Mouse (Mus musculus) heart, embryonic 13.5 days (tissue): Measurements from ENCODE around the gene Med31. TPM values are rescaled to one million over a fixed set of nuclear protein-coding genes. Genes with fewer than 3 reads are reported as not detected.

Experiments used
- ATAC-seq: fragments of 200-750 bp; cut with Nextera tagmentation; 2 replicates; pipeline ENCODE4 v1.8.0; 2017; ENCODE audit warnings: moderate TSS enrichment; ENCODE audit not compliant: insufficient number of reproducible peaks, low FRiP score, low TSS enrichment; ENCODE audit errors: extremely low read depth
- H3K27ac ChIP-seq: fragments of 300-500 bp; sonication (generic); replicated peaks from 2 replicates; pipeline ENCODE4 v1.5.1; 2015; ENCODE audit warnings: moderate library complexity, mild to moderate bottlenecking, inconsistent platforms
- H3K27me3 ChIP-seq: fragments of 300-500 bp; sonication (generic); replicated peaks from 2 replicates; pipeline ENCODE4 v1.6.1; 2015; ENCODE audit warnings: mild to moderate bottlenecking, inconsistent platforms
- H3K36me3 ChIP-seq: fragments of 300-500 bp; sonication (generic); 2 replicates; pipeline ENCODE4 v1.6.1; 2015; ENCODE audit warnings: mild to moderate bottlenecking, inconsistent platforms
- H3K4me1 ChIP-seq: fragments of 300-500 bp; sonication (generic); 2 replicates; pipeline ENCODE4 v1.6.1; 2015; ENCODE audit warnings: inconsistent platforms
- H3K4me2 ChIP-seq: fragments of 300-500 bp; sonication (generic); 2 replicates; pipeline ENCODE4 v1.6.1; 2015; ENCODE audit warnings: inconsistent platforms, mild to moderate bottlenecking, moderate library complexity
- H3K4me3 ChIP-seq: fragments of 300-500 bp; sonication (generic); 2 replicates; pipeline ENCODE4 v1.5.1; 2015; ENCODE audit warnings: moderate library complexity, mild to moderate bottlenecking, inconsistent platforms
- H3K9ac ChIP-seq: fragments of 300-500 bp; sonication (generic); 2 replicates; pipeline ENCODE4 v1.6.1; 2015; ENCODE audit warnings: inconsistent platforms, mild to moderate bottlenecking, moderate library complexity
- H3K9me3 ChIP-seq: fragments of 300-500 bp; sonication (generic); 2 replicates; pipeline ENCODE4 v1.6.1; 2016; ENCODE audit warnings: inconsistent platforms
- WGBS: fragments of 180-500 bp; shearing (Covaris S2); methylation state at CpG from one replicate; pipeline ENCODE4 v1.1.7; 2015; ENCODE audit warnings: mixed read lengths; 5-methylcytosine and 5-hydroxymethylcytosine counted together
- polyA plus RNA-seq: library from polyadenylated mRNA; unstranded; fragments of >200 nt; fragmentation: Nextera tagmentation; extraction: Ambion mirVana; gene quantifications from 2 replicates; pipeline ENCODE4 v1.2.1, GENCODE M21; 2015

Gene Med31
- polyA plus RNA-seq = 28.3 and 31.7 TPM in 2 replicates

GRCm38 (mm10) chr11:72215410-72215797, at the start of gene Med31:
TSS of gene Med31 (minus strand) at chr11:72215592.
- H3K4me3 ChIP-seq = peak within 1 kb of the TSS; percentile 88
- H3K36me3 ChIP-seq = peaks cover 28% of the 10 kb centered on the region
- peak within 1 kb of the TSS; percentile 76 for H3K27ac ChIP-seq
- H3K4me1 ChIP-seq = peaks cover 11% of the 10 kb centered on the region; the same call in 1 of the 2 replicates
- H3K9me3 ChIP-seq = no peaks in the 10 kb centered on the region
- H3K4me2 ChIP-seq = peak within 1 kb of the TSS; percentile 98
- ATAC-seq = peak; percentile 64
- H3K9ac ChIP-seq = peak within 1 kb of the TSS; percentile 91
- no peaks in the 10 kb centered on the region for H3K27me3 ChIP-seq
- 2% methylated on average over 29 of the region's 29 CpGs for WGBS

DNA sequence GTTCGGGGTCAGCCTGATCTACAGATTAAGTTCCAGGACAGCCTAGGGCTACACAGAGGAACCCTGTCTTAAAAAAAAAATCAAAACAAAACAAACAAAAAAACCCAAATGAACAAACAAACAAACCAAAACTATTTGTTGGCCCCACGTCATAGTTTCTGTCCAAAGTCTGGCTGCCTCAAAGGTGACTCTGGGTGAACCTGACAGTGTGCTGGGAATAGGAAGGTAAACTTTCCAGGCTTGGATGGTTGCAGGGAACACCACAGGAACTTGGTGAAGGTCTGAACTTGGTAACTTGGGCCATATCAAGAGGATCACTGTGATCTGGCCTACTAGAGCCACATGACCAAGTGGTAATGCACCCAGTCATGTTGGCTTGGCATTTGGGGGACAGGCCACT, 41.0 kb upstream of the Med31 start:
- no peaks in the 10 kb centered on the region for H3K4me1 ChIP-seq
- H3K36me3 ChIP-seq = no peaks in the 10 kb centered on the region
- no peak overlapping the region for H3K4me2 ChIP-seq
- H3K27me3 ChIP-seq = peaks cover 31% of the 10 kb centered on the region
- ATAC-seq = no peak
- WGBS = 54% methylated on average over 2 of the region's 2 CpGs
- H3K9me3 ChIP-seq = no peaks in the 10 kb centered on the region
- no peak overlapping the region for H3K9ac ChIP-seq
- no peak overlapping the region for H3K27ac ChIP-seq
- H3K4me3 ChIP-seq = no peak overlapping the region

DNA sequence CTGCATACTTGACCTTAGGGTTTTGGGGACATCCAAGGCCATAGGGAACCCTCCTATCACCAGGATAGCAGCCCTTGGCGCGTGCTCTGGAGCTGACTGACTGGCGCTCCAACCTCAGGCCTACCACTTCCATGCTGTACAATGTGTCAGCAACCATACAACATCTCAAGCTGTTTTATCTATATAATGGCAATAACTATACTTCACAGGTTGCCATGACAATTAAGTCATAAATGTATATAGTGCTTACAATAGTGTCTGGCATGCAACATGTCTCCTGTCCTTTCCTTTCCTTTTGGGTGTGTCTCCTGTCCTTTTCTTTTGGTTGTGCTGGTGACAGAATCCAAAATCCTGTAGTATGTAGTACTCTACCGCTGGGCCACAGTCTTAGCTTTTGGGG, 40.2 kb upstream of the Med31 start:
- Histone ChIP-seq H3K36me3 (no peaks in the 10 kb centered on the region), H3K4me2 (no peak overlapping the region), H3K4me3 (no peak overlapping the region), H3K4me1 (no peaks in the 10 kb centered on the region), H3K27ac (no peak overlapping the region), H3K9ac (no peak overlapping the region), H3K9me3 (no peaks in the 10 kb centered on the region), H3K27me3 (peaks cover 35% of the 10 kb centered on the region)
- 84% methylated on average over 4 of the region's 4 CpGs for WGBS
- ATAC-seq = no peak

- H3K9ac ChIP-seq = no peak overlapping the region
- no peak for ATAC-seq
- no peaks in the 10 kb centered on the region for H3K4me1 ChIP-seq
- no peak overlapping the region for H3K4me2 ChIP-seq
- H3K36me3 ChIP-seq = no peaks in the 10 kb centered on the region
- peaks cover 29% of the 10 kb centered on the region for H3K27me3 ChIP-seq
- no peaks in the 10 kb centered on the region for H3K9me3 ChIP-seq
- no peak overlapping the region for H3K27ac ChIP-seq
- no peak overlapping the region for H3K4me3 ChIP-seq
- WGBS = 69% methylated on average over 8 of the region's 8 CpGs
Observed at GRCm38 (mm10) chr11:72245196-72245753, 29.9 kb upstream of the Med31 start.

DNA sequence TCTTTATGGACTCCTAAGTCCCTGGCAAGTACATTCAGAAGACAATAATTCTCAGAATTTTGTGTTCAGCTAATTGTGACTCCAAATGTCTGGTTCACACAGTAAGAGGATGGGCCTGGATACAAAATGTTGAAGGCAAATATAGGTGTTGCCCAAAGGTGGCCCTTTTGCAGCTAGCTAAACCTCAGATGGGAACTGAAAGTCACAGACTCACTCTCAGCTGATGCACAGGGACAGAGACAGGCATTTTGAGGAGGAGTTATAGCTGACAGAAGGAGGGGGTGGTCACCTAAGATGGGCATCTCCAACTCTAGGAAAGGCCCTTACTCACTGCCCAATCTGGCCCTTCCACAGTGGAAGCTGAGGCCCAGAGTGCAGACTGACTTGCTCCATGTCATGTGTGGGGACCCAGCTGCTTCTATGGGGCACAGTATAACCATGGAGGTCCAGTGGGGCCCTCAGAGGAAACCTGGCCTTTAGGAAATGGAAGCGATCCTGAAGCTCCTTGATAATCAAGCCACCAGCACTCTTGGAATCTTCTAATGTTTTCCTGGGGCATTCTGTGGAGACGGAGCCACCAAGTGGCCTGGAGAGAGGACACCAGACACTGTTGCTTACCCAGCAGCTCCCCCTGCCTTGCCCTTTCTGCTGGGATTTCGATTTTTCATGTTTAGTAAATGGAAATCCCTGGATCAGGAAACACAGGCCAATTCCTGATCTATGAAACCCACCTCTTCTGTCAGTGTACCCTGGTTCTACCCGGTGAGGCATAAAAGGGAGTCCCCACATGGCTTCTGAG, 24.9 kb upstream of the Med31 start:
- H3K9ac ChIP-seq = no peak overlapping the region
- H3K27me3 ChIP-seq = no peaks in the 10 kb centered on the region; the same call in 1 of the 2 replicates
- ATAC-seq = no peak
- no peak overlapping the region for H3K4me3 ChIP-seq
- H3K4me1 ChIP-seq = no peaks in the 10 kb centered on the region
- WGBS = 50% methylated on average over 4 of the region's 4 CpGs
- no peak overlapping the region for H3K4me2 ChIP-seq
- no peaks in the 10 kb centered on the region for H3K9me3 ChIP-seq
- no peaks in the 10 kb centered on the region for H3K36me3 ChIP-seq
- no peak overlapping the region for H3K27ac ChIP-seq

DNA sequence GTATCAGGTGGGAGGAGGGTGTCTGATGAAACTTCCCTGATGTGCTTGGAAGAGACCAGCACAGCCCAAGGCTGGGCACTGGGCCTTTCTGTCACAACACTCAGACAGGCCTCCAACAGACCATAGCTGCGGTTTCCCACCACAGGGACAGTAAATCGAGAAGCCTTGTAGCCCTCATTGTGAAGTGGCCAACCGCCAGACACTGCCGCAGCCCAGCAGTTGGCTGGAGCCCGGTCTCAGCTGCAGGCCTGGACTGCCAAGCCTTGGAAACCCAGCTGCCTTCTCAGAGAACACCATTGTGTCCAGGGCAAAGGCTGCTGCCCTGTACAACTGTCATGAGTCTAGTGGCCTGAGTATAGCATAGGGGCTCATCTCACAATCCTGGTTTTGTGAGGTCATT, 18.6 kb upstream of the Med31 start:
- H3K36me3 ChIP-seq = no peaks in the 10 kb centered on the region
- peaks cover 14% of the 10 kb centered on the region for H3K27me3 ChIP-seq
- H3K4me1 ChIP-seq = no peaks in the 10 kb centered on the region
- H3K9me3 ChIP-seq = no peaks in the 10 kb centered on the region
- H3K27ac ChIP-seq = no peak overlapping the region
- WGBS = 58% methylated on average over 5 of the region's 5 CpGs
- no peak overlapping the region for H3K9ac ChIP-seq
- H3K4me3 ChIP-seq = no peak overlapping the region
- no peak overlapping the region for H3K4me2 ChIP-seq
- ATAC-seq = no peak

- H3K27ac ChIP-seq = no peak overlapping the region
- no peak overlapping the region for H3K9ac ChIP-seq
- no peak overlapping the region for H3K4me2 ChIP-seq
- H3K9me3 ChIP-seq = no peaks in the 10 kb centered on the region
- no peaks in the 10 kb centered on the region for H3K4me1 ChIP-seq
- no peak for ATAC-seq
- no peaks in the 10 kb centered on the region for H3K36me3 ChIP-seq
- H3K27me3 ChIP-seq = peaks cover 22% of the 10 kb centered on the region
- H3K4me3 ChIP-seq = no peak overlapping the region
- WGBS = 50% methylated on average over 1 of the region's 1 CpGs
Observed at GRCm38 (mm10) chr11:72232991-72233390, 17.6 kb upstream of the Med31 start.

DNA sequence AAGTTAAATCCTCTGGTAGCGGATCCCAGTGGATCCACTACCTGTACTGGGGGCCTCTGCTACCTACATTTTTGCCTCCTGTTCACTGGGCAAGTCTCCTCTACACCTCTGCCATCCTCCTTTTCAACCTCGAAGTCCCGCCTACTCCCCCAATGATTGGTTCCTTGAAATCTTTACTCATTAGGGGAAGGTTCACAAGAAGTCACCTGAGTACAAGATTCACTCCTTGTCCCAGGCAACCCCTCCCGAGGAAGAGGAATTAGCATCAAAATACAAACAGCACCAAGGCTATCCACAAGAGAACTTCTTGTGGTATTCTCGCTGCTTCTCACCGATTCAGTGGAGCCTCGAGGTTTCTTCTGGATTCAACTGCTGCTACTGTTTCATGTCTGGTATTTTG, 16.7 kb upstream of the Med31 start:
- 71% methylated on average over 7 of the region's 7 CpGs for WGBS
- no peak overlapping the region for H3K9ac ChIP-seq
- no peaks in the 10 kb centered on the region for H3K4me1 ChIP-seq
- H3K27ac ChIP-seq = no peak overlapping the region
- no peaks in the 10 kb centered on the region for H3K9me3 ChIP-seq
- no peaks in the 10 kb centered on the region for H3K36me3 ChIP-seq
- no peak overlapping the region for H3K4me2 ChIP-seq
- no peak overlapping the region for H3K4me3 ChIP-seq
- no peak for ATAC-seq
- H3K27me3 ChIP-seq = peaks cover 30% of the 10 kb centered on the region

DNA sequence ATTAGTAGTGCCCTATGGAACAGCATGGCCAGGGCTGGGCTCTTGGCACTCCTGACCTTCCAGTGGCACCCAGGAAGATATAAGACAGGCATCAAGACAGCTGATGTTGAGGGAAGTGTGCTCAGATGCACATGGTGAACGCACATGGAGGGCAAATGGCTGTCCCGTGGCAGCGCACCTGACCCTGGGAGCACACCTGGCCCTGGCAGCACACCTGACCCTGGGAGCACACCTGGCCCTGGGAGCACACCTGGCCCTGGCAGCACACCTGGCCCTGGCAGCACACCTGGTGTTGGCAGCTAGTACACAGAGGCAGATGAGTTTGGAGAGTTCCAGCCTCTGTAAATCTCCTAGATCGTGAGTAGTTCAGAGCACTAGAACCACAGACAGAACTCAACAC, 13.1 kb upstream of the Med31 start:
- peaks cover 25% of the 10 kb centered on the region; the same call in 1 of the 2 replicates for H3K27me3 ChIP-seq
- ATAC-seq = no peak

DNA sequence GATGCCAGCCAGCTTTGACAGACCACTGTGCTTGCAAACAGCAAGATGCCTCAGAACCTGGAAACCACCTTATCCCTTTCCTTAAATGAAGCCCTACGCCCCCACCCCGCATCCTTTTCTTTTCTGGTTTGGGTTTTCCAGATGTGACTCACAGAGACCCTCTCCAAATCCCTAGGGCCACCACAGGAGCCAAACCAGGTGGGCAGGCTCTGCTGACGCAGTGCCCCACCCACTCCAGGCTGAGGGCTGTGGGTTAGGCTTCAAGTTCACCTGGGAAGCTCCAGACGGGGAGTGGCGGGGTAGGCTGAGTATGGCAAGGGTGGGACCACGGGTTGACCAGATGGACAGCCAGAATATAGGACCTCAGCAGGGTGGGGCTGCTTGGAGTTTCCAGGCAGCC, 11.5 kb upstream of the Med31 start:
- H3K4me1 ChIP-seq = peaks cover 4% of the 10 kb centered on the region
- H3K9me3 ChIP-seq = no peaks in the 10 kb centered on the region
- no peak overlapping the region for H3K4me3 ChIP-seq
- no peak overlapping the region for H3K4me2 ChIP-seq
- ATAC-seq = no peak
- 73% methylated on average over 6 of the region's 6 CpGs for WGBS
- H3K9ac ChIP-seq = no peak overlapping the region
- no peak overlapping the region for H3K27ac ChIP-seq
- H3K27me3 ChIP-seq = peaks cover 25% of the 10 kb centered on the region; the same call in 1 of the 2 replicates
- no peaks in the 10 kb centered on the region for H3K36me3 ChIP-seq

More for the DNA sequence above, 13.1 kb upstream of the Med31 start:
- H3K4me2 ChIP-seq = no peak overlapping the region
- no peak overlapping the region for H3K27ac ChIP-seq
- peaks cover 4% of the 10 kb centered on the region for H3K4me1 ChIP-seq
- no peak overlapping the region for H3K4me3 ChIP-seq
- no peaks in the 10 kb centered on the region for H3K9me3 ChIP-seq
- 83% methylated on average over 4 of the region's 4 CpGs for WGBS
- no peak overlapping the region for H3K9ac ChIP-seq
- no peaks in the 10 kb centered on the region for H3K36me3 ChIP-seq

DNA sequence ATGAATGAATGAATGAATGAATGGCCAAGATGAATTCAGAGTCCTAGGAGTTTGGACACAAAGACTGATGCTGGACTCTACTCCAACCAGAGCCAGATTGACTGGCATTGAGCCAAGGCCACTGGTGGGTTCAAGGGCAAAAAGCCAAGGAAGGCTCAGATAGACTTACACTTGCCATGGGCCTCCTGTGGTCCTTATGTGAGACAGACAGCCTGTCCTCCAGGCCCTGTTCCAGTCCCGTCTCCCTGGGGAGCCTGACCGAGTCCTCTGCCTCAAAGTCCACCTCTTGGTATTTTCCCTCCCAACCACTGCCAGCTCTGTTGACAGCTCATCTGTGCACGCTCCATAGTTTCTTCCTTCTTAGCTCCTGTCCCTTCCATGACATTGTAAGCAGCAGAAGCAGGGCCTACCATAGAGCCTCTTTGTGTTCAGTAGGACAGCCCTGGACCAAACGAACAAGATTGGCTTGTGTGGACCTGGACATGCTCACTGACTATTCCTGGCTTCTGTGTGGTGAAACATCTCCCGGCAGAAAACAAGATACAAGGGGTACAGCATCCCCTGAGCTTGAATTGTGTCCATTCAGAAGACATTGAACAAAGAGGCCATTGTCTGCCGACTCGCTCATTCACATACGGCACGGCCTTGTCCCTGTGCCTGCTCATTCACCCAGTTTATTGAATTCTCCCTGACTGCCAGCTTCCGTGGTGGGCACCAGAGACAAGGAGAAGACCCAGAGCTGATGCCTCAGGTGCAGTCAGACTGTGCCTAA, 10.8 kb upstream of the Med31 start:
- Histone ChIP-seq H3K9me3 (no peaks in the 10 kb centered on the region), H3K4me1 (peaks cover 4% of the 10 kb centered on the region), H3K36me3 (no peaks in the 10 kb centered on the region), H3K27me3 (peaks cover 25% of the 10 kb centered on the region; the same call in 1 of the 2 replicates), H3K27ac (no peak overlapping the region), H3K4me3 (no peak overlapping the region), H3K4me2 (no peak overlapping the region), H3K9ac (no peak overlapping the region)
- no peak for ATAC-seq
- 58% methylated on average over 10 of the region's 10 CpGs for WGBS
